Mouse (Mus musculus): ENCODE results near the gene Nfx1.

DNA sequence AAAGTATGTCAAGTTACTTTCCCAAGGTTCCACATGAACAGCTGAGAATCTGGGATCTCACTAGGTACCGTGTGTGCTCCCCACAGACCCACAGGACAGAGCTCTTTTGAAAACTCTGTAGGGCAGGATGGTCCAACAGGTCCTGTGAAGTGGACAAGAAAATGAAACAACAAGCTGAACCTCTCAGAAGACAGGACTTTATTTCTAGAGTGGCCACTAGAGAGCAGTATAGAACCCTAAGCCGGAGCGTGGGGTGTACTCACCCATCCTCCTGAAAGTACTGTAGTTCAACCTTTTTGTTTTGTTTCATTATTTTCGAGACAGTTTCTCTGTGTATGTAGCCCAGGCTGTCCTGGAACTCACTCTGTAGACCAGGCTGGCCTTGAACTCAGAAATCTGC is 57.6 kb downstream of the Nfx1 start:
- TF ChIP-seq POLR2A (IDR thresholded peaks at IDR 0.05; ENCODE audit: low read depth, low read length) (no peak), CTCF (IDR thresholded peaks at IDR 0.05; ENCODE audit: extremely low read depth, insufficient read length, insufficient replicate concordance, low read depth, low read length) (no peak)

Data from small intestine, adult 2 months (tissue).